Mouse (Mus musculus) liver, embryonic 14.5 days (tissue): ENCODE measurements around the gene Harbi1. TPM values are rescaled to one million over a fixed set of nuclear protein-coding genes. Genes with fewer than 3 reads are reported as not detected.

Experiments
- ATAC-seq: fragments of 200-750 bp; cut with Nextera tagmentation; 2 replicates; pipeline ENCODE4 v1.8.0; 2017; ENCODE audit warnings: moderate number of reproducible peaks, mild to moderate bottlenecking, moderate library complexity; ENCODE audit not compliant: insufficient read depth
- DNase-seq, 3 experiments: peaks; one replicate each; pipeline ENCODE4 v3.0.0-alpha.2; 2012 to 2013; ENCODE audit warnings: low read depth in 3 of 3, low spot score in 3 of 3
- H3K27ac ChIP-seq: fragments of 300-500 bp; sonication (generic); 2 replicates; pipeline ENCODE4 v1.5.1; 2014; ENCODE audit warnings: moderate library complexity, mild to moderate bottlenecking, control low read depth, inconsistent platforms
- H3K27me3 ChIP-seq: fragments of 300-500 bp; sonication (generic); 2 replicates; pipeline ENCODE4 v1.6.1; 2014; ENCODE audit warnings: mild to moderate bottlenecking, low read length, moderate library complexity; ENCODE audit not compliant: control insufficient read depth, insufficient read depth
- H3K36me3 ChIP-seq: fragments of 300-500 bp; sonication (generic); replicated peaks from 2 replicates; pipeline ENCODE4 v1.6.1; 2014; ENCODE audit warnings: low read depth; ENCODE audit not compliant: control insufficient read depth, insufficient read depth
- H3K4me1 ChIP-seq, 2 experiments: fragments of 200-500 bp in 1 of 2; fragments of 300-500 bp in 1 of 2; sonication (generic) in 1 of 2; replicated peaks; 2 replicates each; pipeline ENCODE4 v1.6.1; 2012 to 2014; ENCODE audit warnings: antibody characterized with exemption in 1 of 2, inconsistent platforms in 1 of 2, low read length in 1 of 2; ENCODE audit not compliant: control insufficient read depth in 2 of 2, insufficient read depth in 2 of 2
- H3K4me2 ChIP-seq: fragments of 300-500 bp; sonication (generic); 2 replicates; pipeline ENCODE4 v1.6.1; 2014; ENCODE audit warnings: low read depth, mild to moderate bottlenecking, control low read depth, moderate library complexity
- H3K4me3 ChIP-seq, 2 experiments: fragments of 200-500 bp in 1 of 2; fragments of 300-500 bp in 1 of 2; sonication (generic) in 1 of 2; 2 replicates each; pipeline ENCODE4 v1.5.1; 2012 to 2014; ENCODE audit warnings: low read depth in 2 of 2, low read length in 2 of 2, mild to moderate bottlenecking in 2 of 2, control low read depth in 1 of 2, inconsistent platforms in 1 of 2, moderate library complexity in 1 of 2; ENCODE audit not compliant: insufficient read depth in 1 of 2
- H3K9ac ChIP-seq: fragments of 300-500 bp; sonication (generic); replicated peaks from 2 replicates; pipeline ENCODE4 v1.6.1; 2014; ENCODE audit warnings: mild to moderate bottlenecking, control low read depth, moderate library complexity
- H3K9me3 ChIP-seq: fragments of 300-500 bp; sonication (generic); 2 replicates; pipeline ENCODE4 v1.6.1; 2016; ENCODE audit warnings: low read length, mixed read lengths; ENCODE audit not compliant: control insufficient read depth
- CTCF ChIP-seq: IDR thresholded peaks from 2 replicates; pipeline ENCODE4 v1.5.1; 2016; ENCODE audit warnings: antibody characterized with exemption, low read depth, control low read depth
- EP300 ChIP-seq: IDR thresholded peaks from 2 replicates; pipeline ENCODE4 v1.6.1; 2016; ENCODE audit warnings: antibody characterized with exemption, low read depth
- WGBS: fragments of 180-500 bp; shearing (Covaris S2); extraction: QIAGEN DNeasy Blood & Tissue Kit; methylation state at CpG from one replicate; pipeline ENCODE4 v1.1.7; 2014; ENCODE audit not compliant: insufficient replicate concordance; 5-methylcytosine and 5-hydroxymethylcytosine counted together
- polyA plus RNA-seq, 2 experiments: library from polyadenylated mRNA; depleted of rRNA in 1 of 2; stranded (reverse) in 1 of 2; unstranded in 1 of 2; fragments of >200 nt; fragmentation: Nextera tagmentation in 1 of 2; extraction: Ambion mirVana in 1 of 2; gene quantifications; 2 replicates each; pipeline versions ENCODE4 v1.2.1 to v1.2.3; 2012 to 2014

Harbi1 gene
- polyA plus RNA-seq, 2 experiments: 2.2 to 4.8 TPM

GRCm38 (mm10) chr2:91699225-91699624 is 11.4 kb upstream of the Harbi1 start:
- no peak overlapping the region for H3K9ac ChIP-seq
- H3K4me1 ChIP-seq: 0 out of 4 replicates have a peak, but pooled peaks cover 0 to 4% of the 10 kb centered on the region in 2 experiments
- H3K9me3 ChIP-seq: no peaks in the 10 kb centered on the region
- no peaks in the 10 kb centered on the region for H3K27me3 ChIP-seq
- no peak for DNase-seq
- no peaks in the 10 kb centered on the region for H3K36me3 ChIP-seq
- H3K27ac ChIP-seq: no peak overlapping the region
- TF ChIP-seq CTCF: no peak
- no peak overlapping the region for H3K4me3 ChIP-seq
- H3K4me2 ChIP-seq: no peak overlapping the region
- ATAC-seq: no peak
- 58% methylated on average over 1 of the region's 1 CpGs for WGBS

GRCm38 (mm10) chr2:91701366-91701765 is 9.3 kb upstream of the Harbi1 start:
- H3K27me3 ChIP-seq: no peaks in the 10 kb centered on the region
- no peak for ATAC-seq
- no peak for DNase-seq
- H3K9ac ChIP-seq: no peak overlapping the region
- no peak overlapping the region for H3K4me2 ChIP-seq
- H3K9me3 ChIP-seq: no peaks in the 10 kb centered on the region
- H3K27ac ChIP-seq: no peak overlapping the region
- no peaks in the 10 kb centered on the region for H3K4me1 ChIP-seq
- TF ChIP-seq CTCF: no peak
- TF ChIP-seq EP300: no peak
- H3K36me3 ChIP-seq: no peaks in the 10 kb centered on the region
- no peak overlapping the region for H3K4me3 ChIP-seq
- 76% methylated on average over 2 of the region's 2 CpGs for WGBS

- H3K9me3 ChIP-seq: no peaks in the 10 kb centered on the region
- TF ChIP-seq CTCF (no peak), EP300 (no peak)
- no peak overlapping the region for H3K27ac ChIP-seq
- H3K27me3 ChIP-seq: no peaks in the 10 kb centered on the region
- DNase-seq: no peak
- H3K4me1 ChIP-seq: peaks cover 4 to 5% of the 10 kb centered on the region in 2 experiments
- WGBS: 65% methylated on average over 6 of the region's 6 CpGs
- H3K36me3 ChIP-seq: no peaks in the 10 kb centered on the region
- H3K4me2 ChIP-seq: no peak overlapping the region
- no peak overlapping the region for H3K4me3 ChIP-seq
- H3K9ac ChIP-seq: no peak overlapping the region
- no peak for ATAC-seq
Measured at GRCm38 (mm10) chr2:91705736-91706135, 4.9 kb upstream of the Harbi1 start.

- no peaks in the 10 kb centered on the region for H3K36me3 ChIP-seq
- no peaks in the 10 kb centered on the region for H3K9me3 ChIP-seq
- ATAC-seq (no peak), DNase-seq (no peak)
- no peak overlapping the region for H3K4me2 ChIP-seq
- H3K4me3 ChIP-seq: no peak overlapping the region
- H3K4me1 ChIP-seq: peaks cover 4 to 5% of the 10 kb centered on the region in 2 experiments
- H3K27ac ChIP-seq: no peak overlapping the region
- TF ChIP-seq CTCF (no peak), EP300 (no peak)
- no peak overlapping the region for H3K9ac ChIP-seq
- no peaks in the 10 kb centered on the region for H3K27me3 ChIP-seq
Measured at GRCm38 (mm10) chr2:91706456-91706855, 4.2 kb upstream of the Harbi1 start.

- Histone ChIP-seq H3K4me2 (no peak overlapping the region), H3K9ac (no peak overlapping the region), H3K9me3 (no peaks in the 10 kb centered on the region), H3K4me3 (no peak overlapping the region), H3K36me3 (no peaks in the 10 kb centered on the region), H3K27ac (no peak overlapping the region), H3K4me1 (peaks cover 5 to 6% of the 10 kb centered on the region in 2 experiments), H3K27me3 (no peaks in the 10 kb centered on the region)
- TF ChIP-seq EP300 (no peak), CTCF (no peak)
- ATAC-seq (no peak), DNase-seq (no peak)
- 82% methylated on average over 6 of the region's 6 CpGs for WGBS
Measured at GRCm38 (mm10) chr2:91708361-91708760, 2.3 kb upstream of the Harbi1 start.
